Mouse (Mus musculus) cerebellum, adult 2 months (tissue): ENCODE results near the gene Znrf3.

Experiments used
- CTCF ChIP-seq: fragments of 200-500 bp; IDR thresholded peaks from 2 replicates; pipeline ENCODE4 v1.5.1; 2011; ENCODE audit warnings: low read depth, mild to moderate bottlenecking, control low read depth, low read length, moderate library complexity, borderline replicate concordance; ENCODE audit not compliant: insufficient read depth
- POLR2A ChIP-seq: fragments of 200-500 bp; IDR thresholded peaks from 2 replicates; pipeline ENCODE4 v1.6.1; 2011; ENCODE audit warnings: low read length, control low read depth, borderline replicate concordance; ENCODE audit not compliant: insufficient read depth

GRCm38 (mm10) chr11:5243812-5244748, 200.6 kb downstream of the Znrf3 start:
- TF ChIP-seq CTCF (no peak), POLR2A (no peak)
